Mouse (Mus musculus): ENCODE data around the gene Fhit. TPM values are rescaled to one million over a fixed set of nuclear protein-coding genes. Genes with fewer than 3 reads are reported as not detected.
A peak's percentile ranks its signal among the peaks of the same experiment; 100 is the strongest.

Fhit gene
- polyA plus RNA-seq, 1 experiment from 2014 or later = 6.7 TPM

GRCm38 (mm10) chr14:10452234-10452633 is 709.6 kb downstream of the Fhit start:
- Histone ChIP-seq H3K4me2 (replicated peaks) (no peak overlapping the region), H3K4me1 (peaks cover 8% of the 10 kb centered on the region), H3K4me3 (no peak overlapping the region), H3K27ac (replicated peaks) (no peak overlapping the region), H3K9me3 (no peaks in the 10 kb centered on the region), H3K27me3 (peaks cover 4% of the 10 kb centered on the region; the same call in 1 of the 2 replicates), H3K9ac (replicated peaks) (no peak overlapping the region), H3K36me3 (no peaks in the 10 kb centered on the region)
- 79% methylated on average over 5 of the region's 5 CpGs for WGBS
- ATAC-seq (ENCODE audit: low FRiP score, low read depth) = no peak

- Histone ChIP-seq H3K36me3 (no peaks in the 10 kb centered on the region), H3K4me1 (no peaks in the 10 kb centered on the region), H3K27me3 (no peaks in the 10 kb centered on the region), H3K9ac (replicated peaks) (no peak overlapping the region), H3K27ac (replicated peaks) (no peak overlapping the region), H3K9me3 (no peaks in the 10 kb centered on the region), H3K4me3 (no peak overlapping the region), H3K4me2 (replicated peaks) (no peak overlapping the region)
- ATAC-seq (ENCODE audit: low FRiP score, low read depth) = no peak
Observed at GRCm38 (mm10) chr14:10445360-10445759, 716.5 kb downstream of the Fhit start.

- H3K4me3 ChIP-seq = no peak overlapping the region
- 81% methylated on average over 1 of the region's 1 CpGs for WGBS
- no peak overlapping the region for H3K4me2 ChIP-seq (replicated peaks)
- ATAC-seq (ENCODE audit: low FRiP score, low read depth) = no peak
- H3K4me1 ChIP-seq = no peaks in the 10 kb centered on the region
- no peak overlapping the region for H3K9ac ChIP-seq (replicated peaks)
- no peaks in the 10 kb centered on the region for H3K36me3 ChIP-seq
- no peaks in the 10 kb centered on the region for H3K27me3 ChIP-seq
- no peaks in the 10 kb centered on the region for H3K9me3 ChIP-seq
- H3K27ac ChIP-seq (replicated peaks) = no peak overlapping the region
Observed at GRCm38 (mm10) chr14:10439007-10439749, 722.7 kb downstream of the Fhit start.

DNA sequence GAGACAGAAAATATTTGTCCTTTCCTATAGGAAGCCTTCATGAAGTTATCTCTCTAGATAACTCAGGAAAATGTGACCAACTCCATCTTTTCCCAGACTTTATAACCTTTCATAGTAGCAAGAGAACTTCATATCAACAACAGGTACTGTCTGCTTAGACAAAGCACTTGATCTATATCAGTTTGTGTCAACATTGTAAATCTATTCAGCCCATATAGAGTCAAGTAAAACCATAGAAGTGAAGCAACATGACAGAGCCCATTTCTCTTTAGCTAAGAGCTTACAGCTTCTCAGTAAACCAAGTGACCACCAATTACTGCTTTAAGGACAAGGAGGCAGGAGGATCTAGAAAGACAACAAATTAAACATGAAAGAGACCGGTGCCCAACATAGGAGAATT is 725.6 kb downstream of the Fhit start:
- WGBS = 96% methylated on average over 1 of the region's 1 CpGs
- H3K27me3 ChIP-seq = no peaks in the 10 kb centered on the region

DNA sequence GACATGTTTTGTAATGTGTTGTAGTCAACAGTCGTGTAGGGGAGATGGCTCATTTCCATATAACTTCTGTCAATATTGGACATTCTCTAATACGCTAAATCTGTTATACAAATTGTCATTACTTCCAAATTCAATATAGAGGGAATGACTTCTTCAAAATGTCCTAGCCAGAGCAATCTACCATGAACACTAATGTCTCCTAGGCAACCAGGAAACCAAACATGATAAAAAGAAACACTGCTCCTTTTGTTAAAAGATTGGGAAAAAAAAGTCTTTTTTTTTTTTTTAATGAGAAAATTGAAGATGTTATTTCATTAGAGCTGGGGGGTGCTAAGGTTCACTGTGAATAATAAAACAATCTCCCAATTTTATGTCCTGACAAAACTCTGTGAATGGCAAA is 729.3 kb downstream of the Fhit start:
- 79% methylated on average over 2 of the region's 2 CpGs for WGBS
- H3K27ac ChIP-seq (replicated peaks) = no peak overlapping the region
- no peaks in the 10 kb centered on the region for H3K4me1 ChIP-seq

More for the DNA sequence above, 725.6 kb downstream of the Fhit start:
- no peak overlapping the region for H3K4me3 ChIP-seq
- no peaks in the 10 kb centered on the region for H3K36me3 ChIP-seq
- ATAC-seq (ENCODE audit: low FRiP score, low read depth) = no peak
- H3K4me2 ChIP-seq (replicated peaks) = no peak overlapping the region
- H3K9ac ChIP-seq (replicated peaks) = no peak overlapping the region
- H3K9me3 ChIP-seq = no peaks in the 10 kb centered on the region
- no peak overlapping the region for H3K27ac ChIP-seq (replicated peaks)
- no peaks in the 10 kb centered on the region for H3K4me1 ChIP-seq

GRCm38 (mm10) chr14:10430396-10431000 is 731.3 kb downstream of the Fhit start:
- Histone ChIP-seq H3K4me3 (no peak overlapping the region), H3K9ac (replicated peaks) (no peak overlapping the region), H3K9me3 (no peaks in the 10 kb centered on the region), H3K36me3 (no peaks in the 10 kb centered on the region), H3K27ac (replicated peaks) (no peak overlapping the region), H3K4me2 (replicated peaks) (no peak overlapping the region), H3K4me1 (no peaks in the 10 kb centered on the region), H3K27me3 (no peaks in the 10 kb centered on the region)
- no peak for ATAC-seq (ENCODE audit: low FRiP score, low read depth)
- 94% methylated on average over 3 of the region's 3 CpGs for WGBS

More for the DNA sequence above, 729.3 kb downstream of the Fhit start:
- Histone ChIP-seq H3K27me3 (no peaks in the 10 kb centered on the region), H3K4me2 (replicated peaks) (no peak overlapping the region), H3K36me3 (no peaks in the 10 kb centered on the region), H3K9me3 (no peaks in the 10 kb centered on the region), H3K4me3 (no peak overlapping the region), H3K9ac (replicated peaks) (no peak overlapping the region)
- no peak for ATAC-seq (ENCODE audit: low FRiP score, low read depth)

DNA sequence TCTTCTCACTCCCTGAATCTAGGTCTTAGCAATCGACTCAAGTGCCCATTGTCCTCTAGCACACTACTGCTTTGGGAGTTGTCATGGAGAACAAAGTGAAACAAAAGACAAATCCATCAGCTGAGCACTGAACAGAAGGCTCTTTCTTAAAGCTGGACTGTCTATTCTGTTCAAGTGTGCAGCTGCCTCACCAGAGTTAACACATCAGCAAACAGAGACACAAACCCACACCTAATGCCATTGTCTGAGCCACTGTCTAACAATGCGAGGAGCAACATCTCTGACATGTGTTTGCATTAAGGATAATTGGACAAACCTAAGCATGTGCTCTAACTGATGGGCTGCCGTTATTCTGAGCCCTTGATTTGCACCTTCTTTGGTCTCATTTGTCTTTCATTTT is 738.3 kb downstream of the Fhit start:
- H3K27me3 ChIP-seq = 0 out of 2 replicates have a peak, but pooled peaks cover 6% of the 10 kb centered on the region
- H3K9ac ChIP-seq (replicated peaks) = no peak overlapping the region
- H3K27ac ChIP-seq (replicated peaks) = no peak overlapping the region
- 12% methylated on average over 3 of the region's 3 CpGs for WGBS
- no peaks in the 10 kb centered on the region for H3K4me1 ChIP-seq
- ATAC-seq (ENCODE audit: low FRiP score, low read depth) = peak; percentile 54
- H3K9me3 ChIP-seq = no peaks in the 10 kb centered on the region
- no peak overlapping the region for H3K4me2 ChIP-seq (replicated peaks)
- H3K4me3 ChIP-seq = no peak overlapping the region
- no peaks in the 10 kb centered on the region for H3K36me3 ChIP-seq

- Histone ChIP-seq H3K27me3 (0 out of 2 replicates have a peak, but pooled peaks cover 6% of the 10 kb centered on the region), H3K9me3 (no peaks in the 10 kb centered on the region), H3K36me3 (no peaks in the 10 kb centered on the region), H3K4me3 (no peak overlapping the region), H3K4me1 (no peaks in the 10 kb centered on the region), H3K27ac (replicated peaks) (no peak overlapping the region), H3K4me2 (replicated peaks) (no peak overlapping the region), H3K9ac (replicated peaks) (no peak overlapping the region)
- no peak for ATAC-seq (ENCODE audit: low FRiP score, low read depth)
- 69% methylated on average over 1 of the region's 1 CpGs for whole genome bisulfite sequencing
Observed at GRCm38 (mm10) chr14:10422261-10422660, 739.6 kb downstream of the Fhit start.

- 0 out of 2 replicates have a peak, but pooled peaks cover 6% of the 10 kb centered on the region for H3K27me3 ChIP-seq
- H3K36me3 ChIP-seq = no peaks in the 10 kb centered on the region
- H3K9me3 ChIP-seq = no peaks in the 10 kb centered on the region
- no peak overlapping the region for H3K9ac ChIP-seq (replicated peaks)
- H3K4me1 ChIP-seq = no peaks in the 10 kb centered on the region
- no peak overlapping the region for H3K4me2 ChIP-seq (replicated peaks)
- no peak for ATAC-seq (ENCODE audit: low FRiP score, low read depth)
- H3K27ac ChIP-seq (replicated peaks) = no peak overlapping the region
- no peak overlapping the region for H3K4me3 ChIP-seq
- 80% methylated on average over 5 of the region's 5 CpGs for WGBS
Observed at GRCm38 (mm10) chr14:10415068-10415467, 746.8 kb downstream of the Fhit start.

DNA sequence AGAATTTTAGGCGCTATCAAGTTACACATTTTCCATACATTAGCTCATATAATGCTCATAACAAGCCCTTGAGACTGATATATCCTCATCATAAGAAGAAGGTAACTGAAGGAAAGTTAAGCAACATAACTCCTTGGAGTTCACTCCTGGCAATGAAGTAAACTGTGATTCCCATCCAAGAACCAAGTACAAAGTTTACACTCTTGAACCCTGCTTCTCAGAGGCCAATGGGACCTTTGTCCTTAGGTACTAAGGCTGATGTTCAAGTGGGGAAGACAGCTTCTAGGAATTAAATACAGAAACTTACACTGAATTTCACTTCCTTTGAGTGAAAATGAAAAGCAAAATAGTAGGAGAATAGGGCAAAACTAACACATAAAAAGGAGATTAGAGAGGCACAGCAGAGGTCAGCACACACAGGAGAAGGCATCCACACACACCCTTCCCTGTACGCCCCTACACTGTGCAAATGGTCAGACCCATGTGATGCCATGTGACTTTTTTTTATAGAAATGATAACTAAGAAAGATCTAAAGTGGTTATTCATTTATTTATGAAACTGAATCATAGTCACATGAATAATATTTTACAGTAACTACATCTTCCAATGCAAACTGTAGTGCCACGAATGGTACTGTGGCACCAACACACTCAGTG is 752.4 kb downstream of the Fhit start:
- no peak overlapping the region for H3K4me2 ChIP-seq (replicated peaks)
- H3K27me3 ChIP-seq = no peaks in the 10 kb centered on the region
- 86% methylated on average over 3 of the region's 3 CpGs for WGBS
- no peaks in the 10 kb centered on the region for H3K4me1 ChIP-seq
- H3K27ac ChIP-seq (replicated peaks) = no peak overlapping the region
- no peak overlapping the region for H3K9ac ChIP-seq (replicated peaks)
- no peak overlapping the region for H3K4me3 ChIP-seq
- no peaks in the 10 kb centered on the region for H3K9me3 ChIP-seq
- no peak for ATAC-seq (ENCODE audit: low FRiP score, low read depth)
- H3K36me3 ChIP-seq = no peaks in the 10 kb centered on the region

GRCm38 (mm10) chr14:10405346-10405745 is 756.5 kb downstream of the Fhit start:
- no peak for ATAC-seq (ENCODE audit: low FRiP score, low read depth)
- Histone ChIP-seq H3K27ac (replicated peaks) (no peak overlapping the region), H3K4me1 (no peaks in the 10 kb centered on the region), H3K36me3 (no peaks in the 10 kb centered on the region), H3K4me2 (replicated peaks) (no peak overlapping the region), H3K27me3 (no peaks in the 10 kb centered on the region), H3K9me3 (no peaks in the 10 kb centered on the region), H3K4me3 (no peak overlapping the region), H3K9ac (replicated peaks) (no peak overlapping the region)
- WGBS = 93% methylated on average over 1 of the region's 1 CpGs
